Mouse (Mus musculus): ENCODE measurements around the gene Romo1.
"Not testable (repeated sequence)": the region's sequence is repeated elsewhere in the genome, so short reads cannot be mapped to it uniquely, and the experiment has no call there.

The Romo1 gene

DNA sequence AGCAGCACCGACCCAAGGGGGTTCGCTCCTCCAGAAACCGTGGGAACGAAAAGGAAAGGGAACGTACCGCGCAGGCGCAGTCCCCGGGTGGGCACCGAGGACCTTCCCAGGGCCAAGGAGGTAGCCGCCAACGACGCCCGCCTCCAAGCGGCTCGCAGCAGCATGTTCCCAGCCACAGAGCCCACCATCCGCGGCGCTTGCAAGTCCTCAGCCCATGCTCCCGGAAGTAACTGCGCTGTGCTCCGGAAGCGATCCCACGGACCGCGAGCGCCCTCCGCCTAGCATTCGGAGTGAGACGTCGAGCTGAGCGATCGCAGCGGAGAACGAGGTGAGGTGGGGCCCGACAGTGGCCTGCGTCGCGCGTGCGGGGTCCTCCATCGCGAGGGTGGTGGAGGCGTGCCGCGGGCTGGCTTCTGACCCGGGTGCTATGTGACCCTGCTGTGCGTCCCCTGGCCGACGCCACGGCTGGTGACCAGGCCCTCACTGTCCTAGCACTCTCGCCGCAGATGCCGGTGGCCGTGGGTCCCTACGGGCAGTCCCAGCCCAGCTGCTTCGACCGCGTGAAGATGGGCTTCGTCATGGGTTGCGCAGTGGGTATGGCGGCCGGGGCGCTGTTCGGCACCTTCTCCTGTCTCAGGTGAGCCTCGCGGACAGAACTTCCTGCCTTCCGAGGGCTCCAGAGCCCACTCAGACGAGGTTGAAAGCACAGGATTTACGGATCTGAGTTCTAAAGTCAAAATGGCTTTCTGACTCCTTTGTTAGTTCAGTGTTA lies at the start of gene Romo1, which contains the start of gene Nfs1:
Gene Romo1 (plus strand): TSS at position 87 of the 772 bp plus-strand sequence.
Gene Nfs1 (minus strand): TSS at position 234 of the 772 bp plus-strand sequence.
- DNase-seq (ENCODE audit: low read depth): peak; percentile 94

DNA sequence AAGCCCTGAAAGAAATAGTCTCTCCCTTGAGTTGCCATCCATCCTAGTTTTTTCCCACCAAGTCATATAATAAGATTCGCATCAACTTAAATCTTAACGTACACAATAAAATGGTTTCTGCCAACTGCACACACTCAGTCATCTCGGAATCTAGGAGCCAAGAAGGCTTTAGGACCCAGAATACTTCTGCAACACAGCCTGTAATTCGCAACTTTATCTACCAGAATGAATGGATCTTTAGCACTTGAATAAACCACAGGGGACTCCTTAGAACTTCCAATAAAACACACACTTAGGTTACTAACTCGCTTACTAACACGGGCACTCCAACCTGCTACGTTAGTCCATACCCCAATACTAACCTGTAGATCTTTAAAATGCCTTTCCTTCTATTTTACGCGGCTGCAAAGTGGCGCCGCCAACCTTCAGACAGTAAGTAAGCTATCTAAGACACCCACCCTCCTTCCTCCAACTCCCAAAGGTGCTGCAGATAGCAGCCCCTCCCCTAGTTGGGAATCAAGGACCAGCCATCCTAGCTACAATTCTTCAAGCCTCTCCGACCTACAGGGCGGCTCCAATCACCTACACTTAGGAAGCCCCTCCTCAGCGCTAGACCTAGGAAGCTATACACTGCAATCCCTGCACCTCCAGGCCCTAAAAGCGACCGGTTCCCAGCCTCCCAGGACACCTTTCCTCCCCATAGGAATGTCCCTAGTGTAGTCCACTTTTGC lies 33.0 kb upstream of the Romo1 start:
- peak; percentile 53 for DNase-seq (ENCODE audit: low read depth)

DNA sequence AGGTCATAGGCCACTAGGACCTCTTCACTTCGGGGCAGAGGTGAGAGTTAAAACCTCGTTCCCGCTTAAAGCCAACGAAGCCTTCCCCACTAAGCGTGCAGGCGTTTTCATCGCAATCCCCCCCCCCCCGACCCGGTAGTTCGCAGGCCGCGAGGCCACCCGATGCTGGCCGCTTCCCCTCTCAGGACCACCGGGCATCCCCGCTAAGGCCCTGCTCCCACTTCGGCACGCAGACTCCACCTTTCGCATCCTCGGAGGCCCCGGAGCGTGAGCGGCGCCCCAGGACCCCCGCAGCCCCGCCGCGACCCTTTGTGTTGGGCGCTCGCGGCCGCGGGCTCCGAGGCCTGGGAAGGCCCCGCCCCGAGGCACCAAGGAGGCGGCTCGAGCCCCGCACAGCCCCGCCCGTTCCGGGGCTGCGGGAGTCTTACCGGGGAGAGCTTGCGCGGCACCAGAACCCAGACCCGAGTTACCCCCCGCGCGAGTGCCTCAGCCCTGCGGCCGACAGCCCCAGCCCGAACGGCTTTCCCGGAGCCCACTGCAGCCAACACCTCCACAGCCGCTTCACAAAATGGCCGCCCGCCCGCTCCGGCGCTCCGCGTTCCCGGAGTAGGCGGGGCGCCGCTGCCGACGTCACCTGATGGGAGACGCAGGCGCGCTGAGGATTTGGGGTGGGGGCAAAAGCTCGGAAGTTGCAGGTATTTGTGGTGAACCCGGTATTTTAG lies 32.3 kb upstream of the Romo1 start, which contains the start of the genes Cpne1 and Rbm12:
Gene Cpne1 (minus strand): TSS at position 608 of the 722 bp plus-strand sequence.
Gene Rbm12 (minus strand): TSS at position 621 of the 722 bp plus-strand sequence.
- peak; percentile 96 for DNase-seq (ENCODE audit: low read depth)

- not testable (repeated sequence) for DNase-seq (ENCODE audit: low read depth)
These were observed 31.8 kb upstream of the Romo1 start for GRCm38 (mm10) chr2:156112080-156112423.

DNA sequence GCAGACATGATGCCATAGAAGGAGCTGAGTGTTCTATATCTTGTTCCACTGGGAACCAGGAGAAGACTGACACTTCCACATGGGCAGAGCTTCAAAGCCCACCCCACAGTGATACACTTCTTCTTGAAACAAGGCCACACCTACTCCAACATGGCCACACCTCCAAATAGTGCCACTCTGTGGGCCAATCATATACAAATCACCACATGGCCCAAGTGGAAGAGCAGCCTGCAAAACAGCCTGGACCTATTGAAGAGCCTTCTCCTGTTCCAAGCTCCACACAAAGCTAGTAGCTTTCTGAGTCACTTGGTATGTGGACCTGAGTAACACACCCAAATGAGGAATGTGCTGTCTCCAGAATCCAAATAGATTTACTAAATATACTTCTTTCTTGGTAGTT lies 24.3 kb upstream of the Romo1 start:
- no peak for DNase-seq (ENCODE audit: low read depth)

DNA sequence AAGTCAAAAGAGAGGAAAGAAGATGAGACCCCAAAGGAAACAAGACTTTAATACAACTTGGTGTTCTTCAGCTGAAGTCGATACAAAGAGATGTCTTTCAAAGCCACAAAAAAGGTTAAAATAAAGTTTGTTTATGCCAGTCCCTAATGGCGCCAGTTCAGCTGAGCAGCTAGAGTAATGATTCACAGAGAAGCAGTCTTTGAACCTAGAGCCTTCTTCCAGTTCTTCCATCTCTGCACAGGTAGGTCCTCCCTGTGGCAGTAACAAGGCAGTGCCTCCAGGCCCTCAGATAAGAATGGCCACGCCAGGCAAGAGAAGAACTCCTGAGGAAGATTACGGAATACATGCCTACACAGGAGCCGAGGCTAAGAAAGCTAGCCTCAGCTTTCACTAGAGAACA lies 20.1 kb upstream of the Romo1 start:
- no peak for DNase-seq (ENCODE audit: low read depth)

GRCm38 (mm10) chr2:156126992-156127391 lies 16.8 kb upstream of the Romo1 start, which contains the start of gene Gm28036:
Gene Gm28036 (minus strand): TSS chr2:156127092.
- no peak for DNase-seq (ENCODE audit: low read depth)

- no peak for DNase-seq (ENCODE audit: low read depth)
These were observed 9.7 kb upstream of the Romo1 start for GRCm38 (mm10) chr2:156134161-156134560.

- DNase-seq (ENCODE audit: low read depth): no peak
These were observed 8.1 kb upstream of the Romo1 start for GRCm38 (mm10) chr2:156135695-156136094.

GRCm38 (mm10) chr2:156142820-156143219 lies 1.0 kb upstream of the Romo1 start:
- DNase-seq (ENCODE audit: low read depth): no peak

GRCm38 (mm10) chr2:156143367-156143766 lies 472 bp upstream of the Romo1 start:
- no peak for DNase-seq (ENCODE audit: low read depth)

DNA sequence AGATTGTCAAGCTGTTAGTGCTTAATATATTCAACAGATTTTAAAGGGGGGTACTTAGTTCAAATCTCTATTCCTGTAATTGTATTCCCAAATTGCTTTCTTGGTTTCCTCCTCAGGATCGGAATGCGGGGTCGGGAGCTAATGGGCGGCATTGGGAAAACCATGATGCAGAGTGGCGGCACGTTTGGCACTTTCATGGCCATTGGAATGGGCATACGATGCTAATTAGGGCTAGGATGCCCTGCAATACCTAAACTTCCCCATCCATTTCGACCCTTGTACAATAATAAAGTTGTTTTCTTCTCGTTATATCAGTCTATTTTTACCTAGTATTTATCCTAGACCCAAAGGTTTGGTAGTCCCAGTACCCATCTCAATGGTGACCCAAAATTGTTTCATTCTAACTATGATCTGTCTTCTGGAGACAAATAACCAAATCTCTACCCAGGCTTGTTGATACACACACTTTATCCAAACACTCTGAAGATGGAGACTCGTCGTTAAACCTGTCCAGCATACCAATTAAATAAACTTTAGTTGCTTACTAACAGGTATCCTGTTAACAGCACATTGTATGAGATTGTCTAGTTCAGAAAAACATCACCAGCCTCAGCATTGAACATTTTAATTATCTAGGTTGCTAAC lies 1.8 kb downstream of the Romo1 start:
- no peak for DNase-seq (ENCODE audit: low read depth)

DNA sequence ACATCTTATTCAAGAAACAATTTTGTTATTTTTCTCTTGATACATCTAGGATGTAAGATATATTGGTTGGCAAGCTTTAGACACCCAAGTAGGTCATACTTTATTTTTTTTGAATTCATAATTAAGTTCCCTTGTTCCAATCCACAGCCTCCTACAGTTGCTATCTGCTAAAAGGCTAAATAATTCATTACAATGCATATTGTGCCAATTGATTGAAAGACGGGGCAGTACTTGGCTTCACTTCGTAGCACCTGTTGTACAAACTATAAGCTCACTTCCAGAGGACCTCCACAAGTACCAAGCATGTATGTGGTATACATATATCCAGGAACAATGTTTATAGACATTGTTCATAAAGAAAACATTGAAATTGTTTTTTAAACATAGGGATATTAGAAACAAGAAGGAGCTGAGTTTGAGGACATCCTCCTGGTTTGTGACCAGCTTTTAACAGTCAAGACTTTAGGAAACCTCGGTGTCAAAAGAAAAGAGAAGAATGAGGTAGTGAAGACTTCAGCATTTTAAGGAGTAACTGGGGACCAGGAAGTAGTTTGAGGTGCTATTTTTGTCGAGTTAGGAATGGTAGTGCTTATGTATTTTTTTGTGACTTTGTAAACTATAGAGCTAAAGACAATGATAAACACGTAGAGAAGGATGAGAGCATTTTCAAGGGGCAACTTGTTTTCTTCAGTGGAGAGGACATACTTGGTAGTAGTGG lies 2.6 kb downstream of the Romo1 start:
- peak; percentile 24 for DNase-seq (ENCODE audit: low read depth)

GRCm38 (mm10) chr2:156147316-156147915 lies 3.6 kb downstream of the Romo1 start:
- no peak for DNase-seq (ENCODE audit: low read depth)

- DNase-seq (ENCODE audit: low read depth): no peak
These were observed 7.7 kb downstream of the Romo1 start for GRCm38 (mm10) chr2:156151538-156151937.

GRCm38 (mm10) chr2:156165478-156165877 lies 21.6 kb downstream of the Romo1 start:
- no peak for DNase-seq (ENCODE audit: low read depth)

- DNase-seq (ENCODE audit: low read depth): no peak
These were observed 22.7 kb downstream of the Romo1 start for GRCm38 (mm10) chr2:156166557-156166956.

- peak; percentile 61 for DNase-seq (ENCODE audit: low read depth)
These were observed 33.2 kb downstream of the Romo1 start for GRCm38 (mm10) chr2:156177079-156177478.

- DNase-seq (ENCODE audit: low read depth): no peak
These were observed 33.8 kb downstream of the Romo1 start for GRCm38 (mm10) chr2:156177651-156178050.

DNA sequence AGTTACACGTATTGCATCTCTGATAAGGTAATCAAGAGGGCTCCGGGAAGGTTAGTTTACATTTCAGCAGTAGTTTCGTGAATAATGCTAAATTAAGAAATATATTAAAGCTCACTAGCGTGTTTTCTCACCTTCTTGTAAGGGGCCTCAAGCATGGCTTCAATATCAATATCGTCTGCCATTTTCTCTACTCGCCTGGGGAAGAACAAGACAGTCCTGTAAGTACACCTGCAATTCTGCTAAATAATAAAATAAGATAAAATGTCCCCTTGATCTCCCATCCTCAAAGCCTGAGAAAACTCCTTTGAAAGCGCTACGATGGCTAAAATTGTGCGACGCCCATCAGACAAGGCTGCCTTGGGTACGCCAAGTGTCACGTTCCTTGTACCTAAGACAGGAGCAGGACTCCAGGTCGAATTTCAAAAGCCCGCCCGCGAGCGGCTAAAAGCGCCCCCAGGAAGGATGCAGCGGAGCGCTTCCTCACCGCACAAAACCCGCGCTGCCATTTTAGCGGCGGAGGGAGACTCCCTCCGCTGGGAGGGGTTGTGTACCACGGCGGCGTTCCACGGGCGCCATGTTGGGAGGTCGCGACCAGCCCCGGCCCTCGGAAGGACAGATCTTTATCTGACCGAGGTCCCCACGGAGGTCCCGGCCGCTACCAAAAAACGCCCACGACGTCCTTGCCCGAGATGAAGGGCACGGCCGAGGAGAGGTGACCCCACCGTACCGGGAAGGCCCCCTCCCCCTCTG lies 35.4 kb downstream of the Romo1 start:
- peak; percentile 92 for DNase-seq (ENCODE audit: low read depth)
